Mouse (Mus musculus): Measurements from ENCODE around the gene Map4k4.

DNA sequence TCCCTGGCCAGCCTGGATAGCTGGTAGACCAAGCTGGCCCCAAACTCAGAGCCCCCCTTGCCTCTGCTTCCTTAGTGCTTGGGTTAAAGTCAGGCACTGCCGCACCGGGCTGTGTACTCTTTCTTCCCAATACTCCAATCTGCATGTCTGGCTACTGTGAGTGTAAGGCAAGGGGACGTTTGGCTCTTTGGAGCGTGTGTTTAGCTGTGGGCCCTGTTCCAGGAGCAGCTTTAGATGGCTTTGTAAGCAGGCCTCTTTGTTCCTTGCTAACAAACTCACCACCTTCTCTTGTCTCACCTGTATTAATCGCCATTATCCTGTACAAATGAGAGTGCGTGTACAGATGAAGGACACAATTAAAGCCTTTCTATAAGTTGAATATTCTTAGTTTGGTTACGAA lies 71.7 kb downstream of the Map4k4 start:
- TF ChIP-seq POLR2A (IDR thresholded peaks at IDR 0.05; ENCODE audit: borderline replicate concordance, low read depth, low read length) (no peak), CTCF (IDR thresholded peaks at IDR 0.05; ENCODE audit: low read depth, low read length) (no peak)
